Mouse (Mus musculus): ENCODE measurements around the gene Vps13d. TPM values are rescaled to one million over a fixed set of nuclear protein-coding genes. Genes with fewer than 3 reads are reported as not detected.

The Vps13d gene
- total and polyA plus RNA-seq, 3 experiments = 9.4 to 9.8 (median 9.7) TPM

GRCm38 (mm10) chr4:145037006-145037405 is 157.8 kb downstream of the Vps13d start:
- no peaks in the 10 kb centered on the region for H3K27me3 ChIP-seq (replicated peaks)
- H3K79me2 ChIP-seq (replicated peaks; ENCODE audit: control insufficient read depth, extremely low read depth, insufficient read depth, poor library complexity, severe bottlenecking) = no peaks in the 10 kb centered on the region
- H3K27ac ChIP-seq (ENCODE audit: insufficient read depth, low read depth) = no peak overlapping the region
- no peak overlapping the region for H3K9ac ChIP-seq (ENCODE audit: insufficient read depth, low read depth)
- no peak overlapping the region for H3K4me2 ChIP-seq (ENCODE audit: insufficient read depth, low read depth, poor library complexity, severe bottlenecking)
- DNase-seq (ENCODE audit: extremely low read depth) = no peak
- H3K36me3 ChIP-seq (replicated peaks in 1 of 2; ENCODE audit: control insufficient read depth in 1 of 2, insufficient read depth in 1 of 2, low read length in 1 of 2) = peaks cover 7 to 69% of the 10 kb centered on the region in 2 experiments
- no peak overlapping the region for H3K4me3 ChIP-seq (replicated peaks in 1 of 3; ENCODE audit: low read depth in 2 of 3, low read length in 2 of 3, poor library complexity in 1 of 3)
- in situ Hi-C loops (cut with MboI; ENCODE audit: low pct_ligation_motif_present, low pct_unique_long_range_greater_than_20kb, low sequenced_read_pairs) = no loop called here
- TF ChIP-seq USF2 (conservative IDR thresholded peaks at IDR 0.05; ENCODE audit: low read depth, low read length) = no peak
- TF ChIP-seq MEF2A (IDR thresholded peaks at IDR 0.05; ENCODE audit: borderline replicate concordance, low read depth, low read length) = no peak
- TF ChIP-seq CTCF (conservative IDR thresholded peaks at IDR 0.05 in 1 of 2, IDR thresholded peaks at IDR 0.05 in 1 of 2; ENCODE audit: low read depth in 2 of 2, low read length in 2 of 2) = no peak
- TF ChIP-seq HCFC1 (IDR thresholded peaks at IDR 0.05; ENCODE audit: low read depth, low read length) = no peak
- TF ChIP-seq JUND (conservative IDR thresholded peaks at IDR 0.05; ENCODE audit: low read depth, low read length) = no peak
- H3K9me3 ChIP-seq (replicated peaks; ENCODE audit: low read length) = no peaks in the 10 kb centered on the region
- H3K4me1 ChIP-seq (ENCODE audit: control insufficient read depth in 1 of 2, insufficient read depth in 2 of 2) = peaks cover 0 to 14% of the 10 kb centered on the region in 2 experiments; a peak in 1 of 4 replicates
- dilution Hi-C loops (cut with MboI; ENCODE audit: extremely low pct_ligation_motif_present, extremely low pct_unique_long_range_greater_than_20kb, low sequenced_read_pairs) = no loop called here

- Histone ChIP-seq H3K4me2 (ENCODE audit: insufficient read depth, low read depth, poor library complexity, severe bottlenecking) (no peak overlapping the region), H3K4me1 (ENCODE audit: control insufficient read depth in 1 of 2, insufficient read depth in 2 of 2) (peaks cover 0 to 11% of the 10 kb centered on the region in 2 experiments; a peak in 1 of 4 replicates), H3K79me2 (replicated peaks; ENCODE audit: control insufficient read depth, extremely low read depth, insufficient read depth, poor library complexity, severe bottlenecking) (no peaks in the 10 kb centered on the region), H3K9ac (ENCODE audit: insufficient read depth, low read depth) (no peak overlapping the region), H3K36me3 (replicated peaks in 1 of 2; ENCODE audit: control insufficient read depth in 1 of 2, insufficient read depth in 1 of 2, low read length in 1 of 2) (peaks cover 7 to 64% of the 10 kb centered on the region in 2 experiments), H3K27me3 (replicated peaks) (no peaks in the 10 kb centered on the region), H3K4me3 (replicated peaks in 1 of 3; ENCODE audit: low read depth in 2 of 3, low read length in 2 of 3, poor library complexity in 1 of 3) (no peak overlapping the region), H3K9me3 (replicated peaks; ENCODE audit: low read length) (no peaks in the 10 kb centered on the region), H3K27ac (ENCODE audit: insufficient read depth, low read depth) (no peak overlapping the region)
- TF ChIP-seq ZC3H11A (IDR thresholded peaks at IDR 0.05; ENCODE audit: low read depth, low read length) (no peak), IRF4 (IDR thresholded peaks at IDR 0.05; ENCODE audit: low read depth, low read length) (no peak), ZMIZ1 (IDR thresholded peaks at IDR 0.05; ENCODE audit: low read depth, low read length) (no peak), CHD2 (IDR thresholded peaks at IDR 0.05; ENCODE audit: low read length) (no peak), NRF1 (IDR thresholded peaks at IDR 0.05; ENCODE audit: low read depth, low read length) (no peak), TCF12 (IDR thresholded peaks at IDR 0.05; ENCODE audit: low read depth, low read length) (no peak), HCFC1 (IDR thresholded peaks at IDR 0.05; ENCODE audit: low read depth, low read length) (no peak), CHD1 (IDR thresholded peaks at IDR 0.05; ENCODE audit: low read depth, low read length) (no peak), MAFK (IDR thresholded peaks at IDR 0.05; ENCODE audit: insufficient replicate concordance, low read length) (no peak), ZNF384 (IDR thresholded peaks at IDR 0.05; ENCODE audit: low read depth, low read length) (no peak), ETS1 (conservative IDR thresholded peaks at IDR 0.05; ENCODE audit: low read depth, low read length) (no peak), MEF2A (IDR thresholded peaks at IDR 0.05; ENCODE audit: borderline replicate concordance, low read depth, low read length) (no peak), SIN3A (IDR thresholded peaks at IDR 0.05; ENCODE audit: low read length) (no peak), EP300 (IDR thresholded peaks at IDR 0.05; ENCODE audit: low read length) (no peak), GABPA (IDR thresholded peaks at IDR 0.05; ENCODE audit: insufficient replicate concordance, low read depth, low read length) (no peak), ZKSCAN1 (IDR thresholded peaks at IDR 0.05; ENCODE audit: borderline replicate concordance, low read depth, low read length) (no peak), CTCF (conservative IDR thresholded peaks at IDR 0.05 in 1 of 2, IDR thresholded peaks at IDR 0.05 in 1 of 2; ENCODE audit: low read depth in 2 of 2, low read length in 2 of 2) (no peak)
- dilution Hi-C loops (cut with MboI; ENCODE audit: extremely low pct_ligation_motif_present, extremely low pct_unique_long_range_greater_than_20kb, low sequenced_read_pairs) (no loop called here), in situ Hi-C loops (cut with MboI; ENCODE audit: low pct_ligation_motif_present, low pct_unique_long_range_greater_than_20kb, low sequenced_read_pairs) (no loop called here)
- no peak for DNase-seq (ENCODE audit: extremely low read depth)
Measured at GRCm38 (mm10) chr4:145035450-145035849, 159.4 kb downstream of the Vps13d start.

All from CH12.LX (cell line).